Mouse (Mus musculus) spleen, adult 2 months (tissue): Measurements from ENCODE around the gene Cbl. TPM values are rescaled to one million over a fixed set of nuclear protein-coding genes. Genes with fewer than 3 reads are reported as not detected.

Experiments used
- DNase-seq, 2 experiments: peaks; one replicate each; pipeline versions ENCODE4 v3.0.0 to v3.0.0-alpha.2; 2012 to 2021; ENCODE audit warnings: low spot score in 2 of 2, low read depth in 1 of 2
- H3K27ac ChIP-seq: fragments of 200-500 bp; 2 replicates; pipeline ENCODE4 v1.5.1; 2012; ENCODE audit warnings: low read length, inconsistent platforms; ENCODE audit not compliant: insufficient read depth
- H3K27me3 ChIP-seq: fragments of 200-500 bp; 2 replicates; pipeline ENCODE4 v1.6.1; 2012; ENCODE audit warnings: mild to moderate bottlenecking, moderate library complexity, low read length, inconsistent platforms; ENCODE audit not compliant: control insufficient read depth, insufficient read depth
- H3K36me3 ChIP-seq: fragments of 200-500 bp; 2 replicates; pipeline ENCODE4 v1.6.1; 2012; ENCODE audit warnings: mild to moderate bottlenecking, low read length, inconsistent platforms; ENCODE audit not compliant: control insufficient read depth, insufficient read depth
- H3K4me1 ChIP-seq: fragments of 200-500 bp; 2 replicates; pipeline ENCODE4 v1.6.1; 2011; ENCODE audit warnings: inconsistent platforms; ENCODE audit not compliant: control insufficient read depth, insufficient read depth, insufficient read length
- H3K4me3 ChIP-seq: fragments of 200-500 bp; 2 replicates; pipeline ENCODE4 v1.5.1; 2011; ENCODE audit warnings: mild to moderate bottlenecking, inconsistent platforms; ENCODE audit not compliant: insufficient read depth, insufficient read length; ENCODE audit errors: extremely low read depth
- CTCF ChIP-seq: fragments of 200-500 bp; IDR thresholded peaks from 2 replicates; pipeline ENCODE4 v1.5.1; 2011; ENCODE audit warnings: mild to moderate bottlenecking, inconsistent platforms; ENCODE audit not compliant: insufficient read depth, insufficient read length, insufficient replicate concordance; ENCODE audit errors: extremely low read depth
- POLR2A ChIP-seq: fragments of 200-500 bp; IDR thresholded peaks from 2 replicates; pipeline ENCODE4 v1.6.1; 2011; ENCODE audit warnings: low read depth, low read length, inconsistent platforms
- WGBS: fragments of 180-500 bp; shearing (Covaris S2); methylation state at CpG from one replicate; pipeline ENCODE4 v1.1.7; 2018; 5-methylcytosine and 5-hydroxymethylcytosine counted together
- polyA plus RNA-seq: library from polyadenylated mRNA; depleted of rRNA; stranded (reverse); fragments of >200 nt; gene quantifications from 2 replicates; pipeline ENCODE4 v1.2.3, GENCODE M21; 2012

Cbl gene
- polyA plus RNA-seq, 1 experiment, result 16.1 TPM

DNA sequence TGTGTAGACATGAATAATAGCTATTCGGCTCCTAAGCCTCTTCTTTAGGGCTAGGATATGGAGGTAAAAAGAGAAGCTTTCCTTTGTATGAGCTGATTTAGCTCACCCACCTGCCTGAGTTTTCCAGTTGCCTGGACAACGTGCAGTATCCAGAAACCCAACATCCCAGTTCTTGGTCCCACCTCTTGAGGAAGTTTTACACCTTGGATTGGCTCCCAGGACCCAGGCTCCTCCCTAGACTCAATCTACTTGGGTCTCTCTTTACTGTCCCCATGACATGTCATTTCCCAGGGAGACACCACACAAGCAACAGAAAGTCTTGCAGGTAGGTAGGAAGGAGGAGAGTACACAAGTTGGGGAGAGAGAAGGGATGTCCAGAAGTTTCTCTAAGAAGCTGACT lies 6.5 kb upstream of the Cbl start, which contains the start of gene Ccdc153:
Gene Ccdc153, plus strand, starts transcription at position 278 of the 400 bp plus-strand sequence.
- no peak within 1 kb of the TSS for H3K4me3 ChIP-seq
- H3K27ac ChIP-seq, result no peak within 1 kb of the TSS
- peaks cover 17% of the 10 kb centered on the region for H3K4me1 ChIP-seq
- 68% methylated on average over 2 of the region's 2 CpGs for WGBS
- no peaks in the 10 kb centered on the region for H3K36me3 ChIP-seq
- DNase-seq, result no peak
- no peak for TF ChIP-seq POLR2A
- TF ChIP-seq CTCF, result no peak
- no peaks in the 10 kb centered on the region for H3K27me3 ChIP-seq

- H3K4me1 ChIP-seq, result peaks cover 18% of the 10 kb centered on the region
- no peaks in the 10 kb centered on the region for H3K36me3 ChIP-seq
- TF ChIP-seq POLR2A (no peak), CTCF (peak; percentile 69; the same call in 1 of the 2 replicates)
- WGBS, result 16% methylated on average over 5 of the region's 5 CpGs
- no peak overlapping the region for H3K27ac ChIP-seq
- H3K4me3 ChIP-seq, result no peak overlapping the region
- peak in 1 of 2 experiments; percentile 49 for DNase-seq
- no peaks in the 10 kb centered on the region for H3K27me3 ChIP-seq
Measured at GRCm38 (mm10) chr9:44239447-44239846, 5.6 kb upstream of the Cbl start.

- 62% methylated on average over 17 of the region's 17 CpGs for WGBS
- Histone ChIP-seq H3K4me1 (peaks cover 18% of the 10 kb centered on the region), H3K4me3 (no peak overlapping the region), H3K27me3 (no peaks in the 10 kb centered on the region), H3K36me3 (no peaks in the 10 kb centered on the region), H3K27ac (peak overlapping the region; percentile 66)
- no peak for TF ChIP-seq POLR2A
- TF ChIP-seq CTCF, result no peak
- peak; percentile 47 to 67 for DNase-seq
Measured at GRCm38 (mm10) chr9:44238501-44239190, 4.8 kb upstream of the Cbl start.

GRCm38 (mm10) chr9:44237128-44237527 lies 3.3 kb upstream of the Cbl start:
- TF ChIP-seq CTCF (no peak), POLR2A (no peak)
- WGBS, result 69% methylated on average over 4 of the region's 4 CpGs
- Histone ChIP-seq H3K27ac (peak overlapping the region; percentile 75), H3K27me3 (no peaks in the 10 kb centered on the region), H3K36me3 (no peaks in the 10 kb centered on the region), H3K4me1 (peaks cover 19% of the 10 kb centered on the region), H3K4me3 (no peak overlapping the region)
- DNase-seq, result no peak

GRCm38 (mm10) chr9:44236601-44237000 lies 2.8 kb upstream of the Cbl start:
- 59% methylated on average over 4 of the region's 4 CpGs for WGBS
- TF ChIP-seq CTCF (no peak), POLR2A (no peak)
- no peak for DNase-seq
- Histone ChIP-seq H3K27me3 (no peaks in the 10 kb centered on the region), H3K36me3 (no peaks in the 10 kb centered on the region), H3K27ac (peak overlapping the region; percentile 75), H3K4me3 (no peak overlapping the region), H3K4me1 (peaks cover 24% of the 10 kb centered on the region)

- 10% methylated on average over 19 of the region's 19 CpGs for WGBS
- H3K4me3 ChIP-seq, result peak overlapping the region; percentile 51
- peak in 1 of 2 experiments; percentile 76 for DNase-seq
- peak overlapping the region; percentile 75 for H3K27ac ChIP-seq
- H3K36me3 ChIP-seq, result no peaks in the 10 kb centered on the region
- TF ChIP-seq CTCF, result no peak
- no peak for TF ChIP-seq POLR2A
- no peaks in the 10 kb centered on the region for H3K27me3 ChIP-seq
- peaks cover 25% of the 10 kb centered on the region for H3K4me1 ChIP-seq
Measured at GRCm38 (mm10) chr9:44234479-44235427, 904 bp upstream of the Cbl start.
